Mouse (Mus musculus) yolk sac, embryonic 10.5 days (tissue): ENCODE data around the gene Slc28a3.

Source experiments
- DNase-seq: peaks from one replicate; pipeline ENCODE4 v3.0.0-alpha.2; 2017; ENCODE audit warnings: low spot score

The Slc28a3 gene

DNA sequence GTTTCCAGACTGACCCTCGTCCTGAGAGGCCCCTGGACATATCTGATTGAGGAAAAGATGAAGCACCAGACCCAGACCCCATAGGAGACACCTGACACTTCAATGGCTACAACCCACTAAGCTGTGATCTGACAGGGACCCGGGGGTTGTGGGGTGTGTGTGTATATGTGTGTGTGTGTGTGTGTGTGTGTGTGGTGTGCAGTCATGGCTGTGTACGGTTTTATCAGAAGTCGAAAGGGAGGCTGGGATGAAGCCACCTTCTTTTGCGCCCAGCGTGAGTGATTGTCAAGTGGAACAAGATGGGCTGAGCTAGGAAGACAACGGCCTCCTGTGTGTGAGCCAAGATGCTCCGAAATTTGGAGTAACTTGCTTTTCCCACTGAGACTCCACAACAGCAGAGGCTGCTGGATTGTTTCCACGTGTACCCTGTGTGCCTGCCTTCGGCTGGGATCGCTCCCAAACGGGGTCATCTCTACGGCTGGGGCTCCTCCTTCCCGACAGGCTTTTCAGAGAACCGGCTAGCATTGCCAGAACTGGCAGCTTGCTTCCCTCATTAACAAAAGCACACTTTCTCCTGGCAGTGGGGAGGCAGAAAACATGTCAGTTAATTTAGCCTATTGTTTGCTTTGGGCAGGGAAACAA is 50.1 kb downstream of the Slc28a3 start:
- no peak for DNase-seq

GRCm38 (mm10) chr13:58558216-58558615 is 52.5 kb downstream of the Slc28a3 start:
- no peak for DNase-seq

GRCm38 (mm10) chr13:58556018-58556417 is 54.7 kb downstream of the Slc28a3 start:
- DNase-seq: no peak

- DNase-seq: no peak
These were observed 55.1 kb downstream of the Slc28a3 start for GRCm38 (mm10) chr13:58555561-58555960.

GRCm38 (mm10) chr13:58551924-58552323 is 58.8 kb downstream of the Slc28a3 start:
- DNase-seq: no peak

- DNase-seq: no peak
These were observed 63.1 kb downstream of the Slc28a3 start for GRCm38 (mm10) chr13:58547570-58547969.

GRCm38 (mm10) chr13:58543688-58544408 is 66.8 kb downstream of the Slc28a3 start:
- no peak for DNase-seq

- peak; percentile 68 for DNase-seq
These were observed 67.6 kb downstream of the Slc28a3 start for GRCm38 (mm10) chr13:58543066-58543465.

GRCm38 (mm10) chr13:58542601-58543041 is 68.1 kb downstream of the Slc28a3 start:
- no peak for DNase-seq

GRCm38 (mm10) chr13:58542167-58542566 is 68.5 kb downstream of the Slc28a3 start:
- no peak for DNase-seq

DNA sequence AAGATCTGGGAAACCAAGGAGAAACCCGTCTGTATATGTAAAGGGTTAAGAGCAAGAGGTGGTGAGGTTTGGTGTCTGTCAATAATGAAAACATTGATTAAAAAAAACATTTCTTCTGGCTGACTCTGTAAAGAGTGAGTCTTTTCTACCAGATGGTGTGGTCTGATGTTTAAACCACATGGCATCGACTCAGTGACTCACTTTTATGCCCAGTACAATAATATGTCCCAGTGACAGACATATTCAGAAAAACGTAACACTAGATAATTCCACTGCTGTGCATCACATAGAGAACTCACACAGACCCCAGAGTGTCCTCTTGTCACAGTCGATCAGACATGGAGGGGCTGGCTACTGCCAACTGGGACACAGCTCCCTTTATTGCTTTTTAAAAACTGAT is 69.1 kb downstream of the Slc28a3 start:
- DNase-seq: no peak

DNA sequence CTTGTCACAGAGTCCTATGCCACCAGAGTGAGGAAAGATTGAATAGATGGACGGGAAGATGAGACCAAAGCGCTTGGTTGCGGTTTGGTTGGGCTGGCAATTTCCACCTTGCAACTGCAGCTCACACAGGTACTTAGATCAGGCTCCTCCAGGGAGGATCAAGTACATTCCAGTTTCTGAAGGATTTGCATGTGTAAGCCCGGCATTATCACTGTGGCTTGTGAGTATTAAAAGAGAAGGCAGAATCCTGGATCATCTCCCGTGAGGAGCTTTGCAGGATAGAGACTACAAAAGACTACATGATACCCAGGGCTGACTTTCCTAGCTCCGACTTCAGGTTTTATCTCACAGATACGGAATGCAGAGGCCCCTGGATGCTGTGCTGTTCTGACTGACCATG is 71.7 kb downstream of the Slc28a3 start:
- no peak for DNase-seq

DNA sequence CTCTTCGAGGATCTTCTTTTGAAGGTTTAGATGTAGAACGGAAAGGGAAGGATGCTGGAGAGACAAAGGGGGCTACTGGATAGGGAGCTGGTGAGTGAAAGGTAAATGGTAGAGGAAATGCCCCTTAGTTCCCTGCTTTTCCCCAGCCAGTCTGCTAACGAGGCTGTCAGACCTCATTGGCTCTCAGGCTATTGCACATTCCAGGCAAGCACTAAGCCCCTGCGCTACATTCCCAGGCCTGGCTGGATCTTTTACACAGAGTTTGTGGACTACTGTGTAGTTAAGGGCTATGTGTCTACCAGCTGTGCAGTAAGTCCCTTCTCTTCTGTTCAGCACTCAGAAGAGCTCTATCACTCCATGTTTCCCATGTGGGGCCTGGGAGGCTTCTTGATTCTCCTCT is 72.3 kb downstream of the Slc28a3 start:
- DNase-seq: no peak

- DNase-seq: peak; percentile 48
These were observed 72.8 kb downstream of the Slc28a3 start for GRCm38 (mm10) chr13:58537916-58538233.

GRCm38 (mm10) chr13:58537232-58537915 is 73.3 kb downstream of the Slc28a3 start:
- no peak for DNase-seq

GRCm38 (mm10) chr13:58536466-58537231 is 74.0 kb downstream of the Slc28a3 start:
- no peak for DNase-seq

DNA sequence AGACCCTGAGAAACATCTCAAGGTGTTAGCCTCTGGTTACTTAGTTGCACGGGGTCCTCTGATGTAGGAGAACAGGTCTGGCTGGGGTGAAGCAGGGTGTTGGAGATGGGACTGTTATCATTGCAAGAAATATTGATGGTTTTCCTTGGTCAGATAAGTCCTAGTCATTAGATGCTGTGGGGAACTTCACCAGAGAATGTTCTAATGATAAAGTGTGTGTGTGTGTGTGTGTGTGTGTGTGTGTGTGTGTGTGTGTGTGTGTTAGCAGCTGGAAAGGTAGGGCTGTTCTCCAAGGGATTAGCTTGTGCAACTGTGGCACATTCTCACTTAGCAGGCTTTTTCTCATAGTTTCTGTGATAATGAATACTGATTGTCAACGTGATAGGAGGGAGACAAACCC is 75.4 kb downstream of the Slc28a3 start:
- no peak for DNase-seq

DNA sequence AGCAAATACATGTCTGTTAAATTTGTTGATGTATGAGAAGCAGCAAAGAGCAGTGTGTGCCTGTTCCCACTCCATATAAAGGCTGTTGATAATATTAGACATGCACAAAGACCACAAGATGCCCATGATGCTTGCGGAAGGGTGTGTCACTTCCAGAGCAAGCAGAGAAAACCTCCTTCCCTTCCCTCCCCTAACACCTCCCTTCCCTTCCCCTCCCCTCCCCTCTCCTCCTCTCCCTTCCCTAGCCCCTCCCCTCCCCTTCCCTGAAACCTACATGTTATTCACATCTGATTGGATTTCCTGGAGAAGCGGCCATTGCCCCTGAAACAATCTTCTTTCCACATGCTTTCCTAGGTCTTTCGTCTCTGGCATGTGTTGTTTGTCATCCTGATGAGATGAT is 75.8 kb downstream of the Slc28a3 start:
- no peak for DNase-seq

- DNase-seq: no peak
These were observed 76.3 kb downstream of the Slc28a3 start for GRCm38 (mm10) chr13:58534216-58534841.

DNA sequence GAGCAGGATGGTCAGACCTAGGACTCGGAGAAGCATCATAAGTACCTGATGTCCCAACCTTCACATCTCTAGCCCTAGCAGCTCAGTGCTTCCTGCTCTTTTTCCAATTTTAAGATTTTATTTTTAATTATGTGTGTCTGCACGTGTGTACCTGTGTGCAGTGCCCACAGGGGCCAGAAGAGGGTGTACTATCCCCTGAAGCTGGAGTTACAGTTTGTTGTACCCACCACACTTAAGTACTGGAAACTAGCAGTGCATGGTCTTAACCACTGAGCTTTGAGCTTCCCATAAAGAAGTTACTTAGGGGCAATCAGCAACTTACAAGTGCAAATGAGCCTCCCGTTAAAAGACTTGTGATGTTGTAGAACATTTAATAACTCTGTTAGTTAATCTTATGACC is 86.1 kb downstream of the Slc28a3 start:
- DNase-seq: no peak

- DNase-seq: no peak
These were observed 86.9 kb downstream of the Slc28a3 start for GRCm38 (mm10) chr13:58523761-58524117.
